Mouse (Mus musculus): ENCODE measurements around the gene Mrgprd.

DNA sequence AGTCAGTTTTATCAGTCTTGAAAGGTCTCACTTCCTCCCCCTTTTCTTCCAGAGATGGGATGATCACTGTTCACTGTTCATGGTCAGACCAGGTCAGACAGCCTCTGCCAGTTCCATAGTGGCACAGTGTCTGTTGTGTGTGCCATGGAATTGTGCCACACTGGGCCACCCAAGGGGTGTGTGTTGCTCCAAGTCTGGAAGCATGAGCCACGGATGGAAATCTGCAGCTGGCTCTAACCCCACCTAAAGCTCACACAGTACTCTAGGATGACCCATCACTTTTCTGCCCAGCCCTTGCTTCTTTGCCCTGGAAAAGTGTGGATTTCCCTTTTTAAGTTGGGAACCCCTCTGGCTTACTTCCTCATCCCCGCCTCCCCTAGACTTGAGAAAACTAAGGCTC is 10.5 kb upstream of the Mrgprd start:
- TF ChIP-seq GATA1 (IDR thresholded peaks at IDR 0.05; ENCODE audit: low read length), result no peak
- TF ChIP-seq TAL1 (IDR thresholded peaks at IDR 0.05; ENCODE audit: low read length), result no peak

Data from erythroblast, embryonic 14.5 days (primary cell).